Mouse (Mus musculus) frontal cortex, adult (tissue): ENCODE results near the gene Col19a1.
"Not testable (repeated sequence)": the region's sequence is repeated elsewhere in the genome, so short reads cannot be mapped to it uniquely, and the experiment has no call there.

Source experiments
- ATAC-seq: cut with Nextera tagmentation; 2 replicates; pipeline ENCODE4 v1.9.2; 2017; ENCODE audit warnings: mild to moderate bottlenecking, moderate library complexity, mixed read lengths; ENCODE audit not compliant: low TSS enrichment

Col19a1 gene

DNA sequence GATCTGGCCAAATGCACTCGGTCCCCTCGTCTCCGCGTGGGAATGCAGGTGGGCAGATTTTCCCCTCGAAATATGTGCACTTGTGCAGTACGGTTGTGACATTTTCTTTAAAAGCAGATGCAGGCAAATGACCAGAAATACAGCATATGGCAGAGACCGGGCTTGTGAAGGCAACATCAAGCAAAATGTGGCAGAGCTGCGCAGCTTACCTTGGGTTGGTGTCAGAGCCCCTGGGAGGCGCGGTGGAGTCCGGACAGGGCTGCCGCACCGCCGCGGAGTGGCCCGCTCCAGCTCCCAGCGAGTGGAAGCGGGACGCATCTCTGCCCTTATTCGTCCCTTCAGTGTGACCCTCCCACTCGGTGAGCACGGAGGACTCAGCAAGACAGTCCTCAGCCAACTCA, at the start of gene Col19a1:
TSS of gene Col19a1 (minus strand) at position 332 of the 401 bp plus-strand sequence.
- peak; percentile 70 for ATAC-seq

DNA sequence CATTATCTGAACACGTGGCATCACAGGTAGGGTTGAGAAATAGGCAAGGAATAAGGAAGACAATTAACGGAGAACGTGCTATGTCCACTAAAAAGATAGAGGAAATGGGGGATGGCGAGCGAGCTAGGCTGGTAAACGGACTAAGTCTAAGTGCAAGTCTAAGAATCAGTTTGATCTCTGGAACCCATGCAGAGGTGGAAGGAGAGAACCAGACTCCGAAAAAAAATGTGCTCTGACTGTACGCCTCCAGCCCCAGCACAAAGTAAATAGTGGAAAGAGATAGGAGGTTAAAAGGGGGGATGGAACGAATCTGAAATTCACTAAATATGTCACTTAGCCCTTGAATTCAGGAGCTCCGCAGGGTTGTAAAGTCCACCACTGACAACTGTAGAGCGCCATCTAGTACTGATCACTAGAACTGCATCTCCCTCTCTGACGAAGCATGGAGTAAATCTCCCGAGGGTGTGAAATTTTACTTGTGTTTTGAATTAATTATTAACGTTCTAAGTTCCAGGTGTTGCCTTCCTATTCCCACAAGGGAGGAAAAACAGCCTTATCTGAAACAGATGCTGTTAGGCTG, 46.4 kb upstream of the Col19a1 start:
- peak; percentile 92 for ATAC-seq

DNA sequence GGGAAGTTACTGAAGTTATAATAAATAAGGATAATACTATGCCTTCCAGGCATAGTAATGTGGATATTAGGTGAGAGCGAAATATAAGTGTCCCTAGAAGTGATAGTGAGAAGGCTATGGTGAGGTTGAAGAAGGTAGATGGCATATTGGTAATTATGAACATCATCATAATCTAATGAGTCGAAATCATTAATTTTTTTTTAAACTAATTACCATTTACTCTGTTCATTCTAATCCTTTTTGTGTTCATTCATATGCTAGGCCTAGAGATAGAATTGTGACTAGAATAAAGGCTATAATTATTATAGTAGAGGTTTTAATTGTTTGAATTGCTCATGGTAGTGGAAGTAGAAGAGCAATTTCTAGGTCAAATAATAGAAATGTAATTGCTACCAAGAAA, 25.3 kb upstream of the Col19a1 start:
- ATAC-seq: not testable (repeated sequence)

DNA sequence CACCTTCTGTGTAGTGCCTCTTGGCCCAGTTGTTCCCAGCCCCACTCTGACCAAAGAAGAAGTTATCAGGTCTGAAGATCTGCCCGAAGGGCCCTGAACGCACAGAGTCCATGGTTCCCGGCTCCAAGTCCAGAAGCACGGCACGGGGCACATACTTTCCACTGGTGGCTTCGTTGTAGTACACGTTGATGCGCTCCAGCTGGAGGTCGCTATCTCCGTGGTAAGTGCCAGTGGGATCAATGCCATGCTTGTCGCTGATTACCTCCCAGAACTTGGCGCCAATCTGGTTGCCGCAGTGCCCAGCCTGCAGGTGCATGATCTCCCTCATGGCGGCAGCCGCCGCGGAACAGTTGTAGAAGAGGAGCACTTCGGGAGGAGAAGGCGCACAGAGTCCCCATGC, 7.8 kb upstream of the Col19a1 start:
- ATAC-seq: no peak

DNA sequence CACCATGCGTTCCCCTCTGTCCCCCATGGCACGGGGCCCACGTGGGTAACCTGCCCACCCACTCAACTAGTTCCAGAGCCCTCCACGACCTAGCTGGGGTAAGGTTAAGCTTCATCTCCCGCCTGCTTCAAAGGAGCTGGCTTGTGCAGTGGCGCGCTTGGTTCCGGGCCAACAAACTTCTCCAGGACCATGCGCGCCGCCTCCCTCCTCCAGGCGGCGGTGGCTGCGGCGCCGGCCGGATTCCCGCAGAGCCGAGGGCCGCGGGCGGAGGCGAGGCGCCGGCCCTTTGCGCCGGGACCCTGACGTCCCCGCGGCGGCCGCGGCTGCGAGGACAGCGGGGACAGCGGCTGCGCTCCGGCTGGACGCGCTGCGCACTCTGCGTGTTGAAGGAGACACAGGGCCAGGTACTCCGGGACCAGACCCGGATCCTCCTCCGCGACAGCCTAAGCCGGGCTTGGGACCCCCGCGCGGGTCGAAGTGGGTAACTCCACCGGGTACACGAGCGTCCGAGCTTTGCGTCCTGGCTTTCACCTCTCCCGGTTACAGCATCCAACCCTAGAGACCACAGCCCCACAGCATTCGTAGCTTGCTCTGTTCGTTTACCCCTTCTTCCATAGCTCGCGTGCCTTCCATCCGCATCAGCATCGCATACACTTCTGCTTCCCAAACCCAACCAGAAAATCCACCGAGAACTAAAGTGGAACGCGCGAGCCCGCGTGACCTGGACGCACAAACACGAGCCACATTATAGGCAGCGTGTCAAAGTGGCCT, 717 bp downstream of the Col19a1 start:
- ATAC-seq: peak; percentile 68

DNA sequence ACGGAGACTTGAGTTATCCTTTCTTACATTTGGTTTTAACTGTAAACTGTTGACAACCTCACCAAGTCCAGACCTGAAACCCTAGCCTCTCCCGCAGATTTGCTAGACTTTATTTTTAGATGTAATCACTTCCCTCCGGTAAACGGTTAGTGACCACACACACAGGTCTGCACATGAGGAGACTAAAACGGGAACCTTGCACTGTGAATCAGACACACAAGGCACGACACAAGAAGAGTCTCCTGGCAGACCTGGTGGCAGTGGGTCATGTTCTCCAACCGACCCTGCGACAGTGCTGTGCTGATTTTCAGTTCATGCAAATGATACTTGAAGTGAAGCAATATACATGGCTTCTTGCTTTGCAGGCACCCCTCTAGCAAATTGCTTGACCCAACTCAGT, 14.7 kb downstream of the Col19a1 start:
- ATAC-seq: no peak

DNA sequence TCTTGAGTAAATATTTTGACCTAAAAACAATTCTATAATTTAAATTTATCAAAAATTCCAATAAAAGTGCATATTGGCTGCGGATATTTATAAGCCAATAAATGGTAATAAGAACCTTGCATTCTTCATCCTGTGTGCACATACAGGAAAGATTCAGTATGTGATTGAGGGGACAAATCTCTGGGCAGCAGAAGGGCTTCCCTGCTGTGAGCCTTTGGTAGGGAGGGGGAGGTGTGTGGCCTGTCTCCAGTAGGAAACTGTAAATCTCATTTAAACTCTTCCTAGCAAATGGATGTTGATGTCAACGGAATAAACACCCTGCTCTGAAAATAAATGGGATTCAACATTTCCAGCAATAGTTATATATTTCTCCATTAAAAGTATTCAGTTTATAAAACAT, 23.2 kb downstream of the Col19a1 start:
- ATAC-seq: no peak

DNA sequence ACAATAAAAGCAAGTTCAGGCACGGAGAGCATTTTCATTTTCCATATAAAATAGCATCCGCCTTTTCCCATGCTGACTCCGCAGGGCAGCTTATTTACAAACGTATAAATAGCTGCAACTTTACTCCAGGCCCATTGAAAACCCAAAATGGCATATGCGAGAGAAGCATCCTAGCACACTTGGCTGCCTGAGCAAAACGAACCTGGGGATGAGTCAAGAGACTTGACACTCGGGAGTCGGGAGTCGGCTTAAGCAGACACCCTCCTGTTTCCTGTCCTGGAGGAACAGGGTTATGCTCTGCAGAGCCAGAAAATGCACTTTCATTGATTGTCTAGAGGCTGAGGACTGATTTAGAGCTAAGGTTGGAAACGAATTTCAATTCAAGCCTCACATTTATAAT, 29.3 kb downstream of the Col19a1 start:
- ATAC-seq: peak; percentile 80

DNA sequence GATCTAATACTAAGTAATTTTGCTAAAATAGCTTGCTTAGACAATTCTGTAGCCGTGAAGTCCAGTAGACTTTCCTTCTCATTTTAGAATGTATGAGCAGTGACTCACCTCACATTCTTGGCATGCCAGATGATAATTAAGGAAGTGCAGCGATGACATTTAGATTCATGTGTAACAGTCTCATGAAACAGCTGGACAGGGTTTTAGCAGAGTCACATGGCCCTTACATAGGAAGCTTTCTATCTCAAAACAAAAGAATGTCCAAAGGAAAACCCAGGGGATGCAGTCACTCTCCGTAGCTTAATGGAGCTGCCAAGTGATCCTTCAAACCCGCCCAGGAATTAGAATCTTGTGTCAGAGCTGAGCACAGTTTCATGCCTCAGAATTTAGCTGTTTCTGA, 33.8 kb downstream of the Col19a1 start:
- ATAC-seq: peak; percentile 42; the same call in 1 of the 2 replicates

DNA sequence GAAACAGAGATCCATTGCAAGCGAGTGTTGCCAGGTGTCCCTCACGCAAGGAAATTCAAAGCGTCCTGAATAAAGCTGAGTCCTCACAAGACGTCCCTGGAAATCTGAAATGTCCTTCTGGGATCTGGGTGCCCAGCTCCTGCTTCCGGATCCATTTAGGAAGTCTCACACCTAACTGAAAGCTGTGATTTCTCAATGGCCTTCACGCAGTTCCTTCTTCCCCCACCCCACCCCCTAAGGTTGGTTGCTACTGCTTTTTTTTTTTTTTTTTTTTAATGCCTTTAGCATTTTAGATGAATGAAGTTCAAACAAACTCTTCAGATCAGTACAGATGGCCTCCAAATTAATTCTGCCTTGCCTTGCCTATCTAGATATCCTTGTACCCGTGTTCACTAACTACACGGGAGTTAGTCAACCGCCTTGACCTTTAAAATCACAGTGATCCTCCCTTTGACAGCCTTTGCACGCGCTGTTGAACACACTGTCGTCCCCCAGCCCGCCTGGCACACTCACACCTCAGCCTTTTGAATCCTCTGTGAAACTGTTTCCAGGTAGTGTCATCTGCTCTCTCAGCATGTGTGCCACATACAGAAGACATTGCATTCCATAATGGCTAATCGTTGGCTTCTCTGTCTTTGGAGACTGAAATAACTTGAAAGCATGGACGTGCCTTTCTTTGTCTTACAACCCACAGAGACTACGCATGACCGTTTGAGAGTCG, 36.6 kb downstream of the Col19a1 start:
- no peak for ATAC-seq

DNA sequence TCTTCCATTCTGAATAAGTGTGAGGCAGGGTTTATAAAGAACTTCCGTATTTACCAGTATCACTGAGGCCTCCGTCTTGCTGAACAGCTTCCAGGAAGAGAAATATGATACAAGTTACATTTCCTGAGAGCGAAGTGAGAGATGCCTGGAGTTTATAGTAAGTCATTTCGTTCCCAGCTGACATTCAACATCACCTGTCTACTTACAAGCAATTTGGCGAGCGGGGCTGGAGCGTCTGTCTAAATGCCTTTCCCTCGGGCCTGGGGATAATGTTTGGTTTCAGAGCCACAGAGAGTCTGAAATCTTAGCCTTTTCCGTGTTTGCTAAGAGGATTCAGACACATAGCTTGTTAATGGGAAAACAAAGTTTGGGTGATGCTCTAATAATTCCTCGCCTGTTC, 37.2 kb downstream of the Col19a1 start:
- ATAC-seq: no peak

DNA sequence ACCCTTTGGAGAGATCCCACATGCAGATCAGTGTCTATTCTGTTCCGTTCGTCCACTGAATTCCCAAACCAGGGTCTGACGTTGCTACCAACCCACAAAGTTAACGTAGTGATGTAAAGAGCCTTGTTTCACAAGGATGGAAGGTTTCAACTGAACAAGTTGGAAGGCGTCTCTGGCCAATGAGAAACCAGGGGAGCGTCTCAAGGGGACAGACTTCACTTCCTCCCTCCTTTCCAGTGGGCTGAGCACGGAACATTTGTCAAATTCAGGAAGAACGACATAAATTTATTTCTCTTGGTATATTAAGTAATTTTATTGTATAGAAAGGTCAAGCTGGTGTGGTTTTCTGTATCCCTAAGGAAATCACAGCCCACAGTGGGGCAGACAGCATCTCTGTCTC, 38.2 kb downstream of the Col19a1 start:
- no peak for ATAC-seq

DNA sequence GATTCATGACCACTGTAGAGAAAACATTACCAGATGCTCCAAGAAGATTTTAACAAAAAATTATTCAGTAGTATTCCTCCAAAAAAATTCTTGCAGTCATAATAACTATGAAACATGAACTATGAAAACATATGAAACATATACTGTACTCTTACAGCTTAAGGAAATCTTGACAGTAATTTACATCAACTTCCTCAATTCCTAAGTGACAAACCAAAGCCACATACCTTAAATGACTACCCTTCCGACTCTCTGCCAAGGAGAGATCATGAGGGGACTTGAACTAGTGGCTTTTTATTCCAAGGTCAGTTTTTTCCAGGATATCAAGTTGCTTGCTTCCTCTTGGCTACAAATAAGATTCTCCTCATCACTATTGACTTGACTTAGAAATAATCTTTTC, 39.7 kb downstream of the Col19a1 start:
- ATAC-seq: no peak

DNA sequence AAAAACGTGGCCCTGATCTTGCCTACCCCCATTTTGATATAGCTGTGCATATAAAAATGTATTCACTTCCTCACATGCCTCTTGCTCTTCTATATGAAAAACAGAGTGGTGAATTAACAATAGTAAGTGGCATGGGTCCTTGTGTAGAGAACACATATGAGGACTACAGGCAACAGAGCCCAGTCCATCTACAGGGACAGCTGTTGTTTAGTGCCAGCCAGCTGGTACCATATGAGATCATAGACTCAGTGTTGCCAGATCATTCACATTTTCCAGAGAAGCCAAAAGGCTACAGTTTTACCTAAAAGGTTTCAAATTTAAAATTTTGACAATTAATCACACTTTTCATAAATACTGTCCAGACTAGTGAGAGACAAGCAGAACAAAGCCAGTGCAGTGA, 47.4 kb downstream of the Col19a1 start:
- no peak for ATAC-seq

DNA sequence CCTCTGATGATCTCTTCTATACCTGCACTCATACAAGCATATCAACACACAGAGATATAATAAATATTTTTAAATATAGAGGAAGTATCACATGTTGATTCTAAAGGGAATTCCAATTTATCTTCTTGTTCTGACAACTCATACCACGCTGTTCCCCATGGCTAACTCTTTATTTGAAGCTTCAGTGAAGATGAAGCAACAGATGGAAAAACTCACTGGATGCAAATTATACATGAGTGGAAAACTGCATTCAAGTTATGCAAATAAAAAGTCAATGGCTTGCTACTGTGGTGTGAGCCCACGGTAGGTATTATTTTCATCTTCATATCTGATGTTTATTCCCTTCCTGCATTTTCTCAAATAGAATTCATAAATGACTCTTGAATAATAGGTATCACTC, 60.1 kb downstream of the Col19a1 start:
- ATAC-seq: peak; percentile 15; the same call in 1 of the 2 replicates

DNA sequence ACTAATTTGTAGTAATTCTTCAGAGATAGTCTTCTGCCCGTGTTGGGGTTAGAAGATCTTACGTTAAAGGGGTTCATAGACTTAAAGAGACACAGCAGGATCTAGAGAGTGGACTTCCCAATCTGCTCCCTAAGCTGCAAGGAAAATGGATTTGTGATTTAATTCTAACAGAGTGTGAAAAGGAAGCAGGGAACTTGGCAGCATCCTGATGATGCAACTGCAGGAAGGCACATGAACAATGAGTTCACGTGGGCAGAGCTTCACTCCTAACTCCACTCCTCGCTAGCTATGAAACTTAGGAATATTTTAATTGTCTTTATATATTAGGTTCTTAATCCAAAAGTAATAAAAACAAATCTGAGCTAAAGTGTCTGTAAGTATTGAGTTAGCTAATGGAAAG, 69.8 kb downstream of the Col19a1 start:
- no peak for ATAC-seq

DNA sequence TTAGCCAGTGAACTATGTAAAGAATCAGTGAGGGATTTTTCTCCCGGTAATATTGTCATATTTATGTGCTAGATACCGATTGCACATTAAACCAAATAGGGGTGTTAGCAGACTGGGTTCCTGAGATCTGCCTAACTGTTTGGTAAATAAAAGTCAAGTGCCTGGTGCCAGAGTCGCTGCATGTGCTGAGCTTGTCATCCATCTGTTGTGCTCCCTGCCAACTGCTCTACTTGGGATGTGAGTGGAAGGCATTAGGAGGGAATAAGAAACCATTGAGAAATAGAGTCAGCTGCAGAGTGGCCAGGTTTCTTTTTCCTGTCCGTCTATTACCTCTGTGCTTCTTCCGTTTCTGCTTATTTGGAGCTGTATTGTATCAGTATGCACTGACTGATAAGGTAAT, 71.9 kb downstream of the Col19a1 start:
- ATAC-seq: no peak

DNA sequence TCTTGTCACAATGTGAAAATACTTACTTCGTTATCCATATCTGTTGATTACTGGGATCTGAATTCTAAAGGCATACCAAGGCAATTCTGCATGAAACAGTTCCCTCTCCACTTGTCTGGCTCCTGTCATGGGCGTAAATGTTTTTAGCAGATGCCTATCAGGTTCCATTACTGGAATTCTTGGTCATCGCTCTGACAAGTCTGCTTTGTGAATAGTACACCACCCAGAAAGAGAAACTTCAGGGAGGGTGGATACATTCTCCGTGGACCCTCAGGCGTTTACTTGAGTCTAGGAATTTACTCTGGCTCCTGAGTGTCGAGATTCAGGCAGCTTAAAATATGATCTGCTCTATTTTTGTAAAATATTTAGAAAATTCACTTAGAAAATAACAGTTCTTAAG, 75.7 kb downstream of the Col19a1 start:
- no peak for ATAC-seq

DNA sequence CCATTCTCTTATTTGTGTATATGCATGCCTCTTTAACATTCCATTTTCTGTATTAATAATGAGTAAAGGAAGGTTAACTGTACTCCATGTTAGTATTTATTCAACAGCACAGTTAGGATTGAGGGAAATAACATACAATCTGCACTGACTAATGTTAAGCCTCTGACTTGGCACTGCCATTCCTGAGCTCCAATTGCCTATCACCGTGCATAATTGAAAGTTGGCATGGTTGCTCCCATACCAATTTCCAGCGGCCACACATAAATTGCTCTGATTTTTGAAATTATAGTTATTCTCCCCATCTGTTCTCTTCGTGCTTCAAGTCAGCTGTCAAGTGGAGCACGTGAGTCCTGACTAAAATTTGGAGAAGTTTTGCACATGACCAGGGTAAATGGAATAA, 91.9 kb downstream of the Col19a1 start:
- ATAC-seq: no peak

DNA sequence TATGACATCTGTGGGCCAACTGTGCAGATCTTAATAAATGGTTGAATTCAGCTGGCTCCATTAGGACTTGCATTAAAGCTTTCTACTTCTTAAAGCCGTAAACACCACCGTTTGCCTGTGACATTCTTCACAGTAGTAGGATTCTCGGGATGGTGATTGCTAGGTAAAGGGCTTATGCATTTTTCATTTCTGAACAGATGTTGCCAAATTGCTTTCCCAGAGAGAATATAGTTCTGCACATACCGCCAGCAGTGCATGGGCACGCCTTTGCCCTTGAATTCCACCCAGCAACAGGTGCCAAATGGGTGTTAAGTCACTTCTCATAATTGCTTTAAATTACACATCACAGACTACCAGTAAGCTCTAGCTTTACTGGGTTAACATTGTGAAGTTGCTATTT, 103.1 kb downstream of the Col19a1 start:
- no peak for ATAC-seq

DNA sequence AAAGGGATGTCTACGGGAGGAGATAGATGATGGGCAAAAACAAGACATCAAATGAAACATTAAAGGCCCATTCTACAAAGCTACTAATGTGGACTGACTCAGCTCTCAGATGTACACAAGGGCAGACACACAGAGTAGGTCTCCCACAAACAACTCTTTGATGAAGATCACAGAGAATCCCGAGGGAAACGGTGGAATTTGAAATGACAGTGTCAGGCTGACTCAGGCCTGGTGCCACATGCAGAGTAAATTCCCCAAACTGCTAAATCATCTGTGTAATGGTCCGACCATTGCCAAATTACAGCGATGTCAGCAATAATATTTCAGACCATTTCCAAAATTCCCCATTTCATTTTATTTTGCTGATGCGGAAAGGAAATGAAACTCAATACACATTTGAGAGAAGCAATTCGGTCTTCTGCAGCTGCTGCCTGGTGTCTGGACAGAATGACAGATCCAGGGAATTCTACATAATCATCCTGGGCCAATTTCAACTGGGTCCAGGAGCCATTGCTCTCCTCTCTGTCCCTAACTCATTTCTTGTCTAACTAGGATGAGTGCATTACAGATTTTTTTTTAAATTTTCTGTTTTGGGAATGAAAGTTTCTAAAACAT, 116.1 kb downstream of the Col19a1 start:
- ATAC-seq: no peak

DNA sequence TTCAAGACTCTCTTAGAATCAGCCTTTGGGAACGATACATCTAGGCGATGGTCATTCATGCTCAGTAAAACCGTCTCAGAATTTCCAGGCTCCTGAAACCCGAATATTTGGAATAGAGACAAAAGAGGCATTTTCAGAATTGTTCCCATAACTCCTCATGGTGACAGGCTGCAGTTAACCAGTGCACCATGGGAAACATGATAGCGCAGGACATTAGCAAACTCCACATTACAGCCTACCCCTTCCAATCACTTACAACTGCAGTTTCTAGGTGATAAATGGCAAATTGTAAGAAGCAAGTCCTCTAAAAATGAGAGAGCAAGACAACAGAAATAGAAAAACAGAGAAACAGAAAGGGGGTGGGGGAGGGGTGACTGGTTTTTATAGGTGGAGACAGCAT, 116.6 kb downstream of the Col19a1 start:
- ATAC-seq: no peak
